Mouse (Mus musculus): Measurements from ENCODE around the gene Elmo2.

The Elmo2 gene

GRCm38 (mm10) chr2:165326304-165327190 lies at the start of gene Elmo2:
Elmo2 (minus strand) TSS chr2:165326479.
- peak; percentile 97 to 99 for DNase-seq (ENCODE audit: low spot score in 2 of 2)

GRCm38 (mm10) chr2:165376001-165376400 lies 49.7 kb upstream of the Elmo2 start:
- no peak for DNase-seq (ENCODE audit: low spot score in 2 of 2)

GRCm38 (mm10) chr2:165375478-165375877 lies 49.2 kb upstream of the Elmo2 start:
- no peak for DNase-seq (ENCODE audit: low spot score in 2 of 2)

- no peak for DNase-seq (ENCODE audit: low spot score in 2 of 2)
These were observed 44.8 kb upstream of the Elmo2 start for GRCm38 (mm10) chr2:165371066-165371465.

GRCm38 (mm10) chr2:165370348-165370747 lies 44.1 kb upstream of the Elmo2 start:
- DNase-seq (ENCODE audit: low spot score in 2 of 2) = no peak

GRCm38 (mm10) chr2:165368496-165368895 lies 42.2 kb upstream of the Elmo2 start, which contains the start of gene Zfp663:
Zfp663 (minus strand) TSS chr2:165368729.
- no peak for DNase-seq (ENCODE audit: low spot score in 2 of 2)

- peak in 1 of 2 experiments; percentile 16 for DNase-seq (ENCODE audit: low spot score in 2 of 2)
These were observed 41.7 kb upstream of the Elmo2 start for GRCm38 (mm10) chr2:165367868-165368439.

GRCm38 (mm10) chr2:165367047-165367520 lies 40.8 kb upstream of the Elmo2 start:
- DNase-seq (ENCODE audit: low spot score in 2 of 2) = peak; percentile 60 to 64

- DNase-seq (ENCODE audit: low spot score in 2 of 2) = peak; percentile 8 to 38
These were observed 38.2 kb upstream of the Elmo2 start for GRCm38 (mm10) chr2:165364334-165365091.

- DNase-seq (ENCODE audit: low spot score in 2 of 2) = no peak
These were observed 37.0 kb upstream of the Elmo2 start for GRCm38 (mm10) chr2:165363282-165363681.

- peak; percentile 23 to 41 for DNase-seq (ENCODE audit: low spot score in 2 of 2)
These were observed 34.6 kb upstream of the Elmo2 start for GRCm38 (mm10) chr2:165360861-165361260.

- no peak for DNase-seq (ENCODE audit: low spot score in 2 of 2)
These were observed 25.7 kb upstream of the Elmo2 start for GRCm38 (mm10) chr2:165351828-165352513.

GRCm38 (mm10) chr2:165349466-165349865 lies 23.2 kb upstream of the Elmo2 start:
- DNase-seq (ENCODE audit: low spot score in 2 of 2) = no peak

GRCm38 (mm10) chr2:165346180-165346579 lies 19.9 kb upstream of the Elmo2 start:
- no peak for DNase-seq (ENCODE audit: low spot score in 2 of 2)

GRCm38 (mm10) chr2:165337191-165337590 lies 10.9 kb upstream of the Elmo2 start:
- DNase-seq (ENCODE audit: low spot score in 2 of 2) = peak in 1 of 2 experiments; percentile 44

GRCm38 (mm10) chr2:165332610-165333210 lies 6.4 kb upstream of the Elmo2 start:
- DNase-seq (ENCODE audit: low spot score in 2 of 2) = peak in 1 of 2 experiments; percentile 31

GRCm38 (mm10) chr2:165329703-165330102 lies 3.4 kb upstream of the Elmo2 start:
- no peak for DNase-seq (ENCODE audit: low spot score in 2 of 2)

GRCm38 (mm10) chr2:165328746-165329145 lies 2.5 kb upstream of the Elmo2 start:
- DNase-seq (ENCODE audit: low spot score in 2 of 2) = no peak

GRCm38 (mm10) chr2:165327386-165327785 lies 1.1 kb upstream of the Elmo2 start:
- no peak for DNase-seq (ENCODE audit: low spot score in 2 of 2)

GRCm38 (mm10) chr2:165325521-165326303 lies 567 bp downstream of the Elmo2 start:
- DNase-seq (ENCODE audit: low spot score in 2 of 2) = no peak

Measured in urinary bladder, postnatal 36 days (tissue).